Mouse (Mus musculus) lung, embryonic 15.5 days (tissue): ENCODE results near the gene Gm3435. TPM values are rescaled to one million over a fixed set of nuclear protein-coding genes. Genes with fewer than 3 reads are reported as not detected.
"Not testable (repeated sequence)": the region's sequence is repeated elsewhere in the genome, so short reads cannot be mapped to it uniquely, and the experiment has no call there.

Experiments used
- ATAC-seq: fragments of 200-750 bp; cut with Nextera tagmentation; 2 replicates; pipeline ENCODE4 v1.8.0; 2017; ENCODE audit warnings: moderate number of reproducible peaks, borderline replicate concordance; ENCODE audit not compliant: low FRiP score, low TSS enrichment; ENCODE audit errors: extremely low read depth
- H3K27ac ChIP-seq: fragments of 300-500 bp; sonication (generic); 2 replicates; pipeline ENCODE4 v1.5.1; 2015; ENCODE audit warnings: moderate library complexity, mild to moderate bottlenecking, inconsistent platforms
- H3K27me3 ChIP-seq: fragments of 300-500 bp; sonication (generic); 2 replicates; pipeline ENCODE4 v1.6.1; 2015; ENCODE audit warnings: inconsistent platforms
- H3K36me3 ChIP-seq: fragments of 300-500 bp; sonication (generic); 2 replicates; pipeline ENCODE4 v1.6.1; 2015; ENCODE audit warnings: inconsistent platforms
- H3K4me1 ChIP-seq: fragments of 300-500 bp; sonication (generic); 2 replicates; pipeline ENCODE4 v1.6.1; 2015; ENCODE audit warnings: inconsistent platforms
- H3K4me2 ChIP-seq: fragments of 300-500 bp; sonication (generic); 2 replicates; pipeline ENCODE4 v1.6.1; 2015; ENCODE audit warnings: inconsistent platforms, mild to moderate bottlenecking, moderate library complexity
- H3K4me3 ChIP-seq: fragments of 300-500 bp; sonication (generic); 2 replicates; pipeline ENCODE4 v1.5.1; 2015; ENCODE audit warnings: mild to moderate bottlenecking, inconsistent platforms
- H3K9ac ChIP-seq: fragments of 300-500 bp; sonication (generic); 2 replicates; pipeline ENCODE4 v1.6.1; 2015; ENCODE audit warnings: inconsistent platforms
- H3K9me3 ChIP-seq: fragments of 300-500 bp; sonication (generic); 2 replicates; pipeline ENCODE4 v1.6.1; 2016; ENCODE audit warnings: inconsistent platforms
- WGBS: fragments of 180-500 bp; shearing (Covaris S2); methylation state at CpG from one replicate; pipeline ENCODE4 v1.1.7; 2015; 5-methylcytosine and 5-hydroxymethylcytosine counted together
- polyA plus RNA-seq: library from polyadenylated mRNA; unstranded; fragments of >200 nt; fragmentation: Nextera tagmentation; extraction: Ambion mirVana; gene quantifications from 2 replicates; pipeline ENCODE4 v1.2.1, GENCODE M21; 2015

Gene Gm3435
- polyA plus RNA-seq, 1 experiment from 2014 or later = 8.7 TPM

DNA sequence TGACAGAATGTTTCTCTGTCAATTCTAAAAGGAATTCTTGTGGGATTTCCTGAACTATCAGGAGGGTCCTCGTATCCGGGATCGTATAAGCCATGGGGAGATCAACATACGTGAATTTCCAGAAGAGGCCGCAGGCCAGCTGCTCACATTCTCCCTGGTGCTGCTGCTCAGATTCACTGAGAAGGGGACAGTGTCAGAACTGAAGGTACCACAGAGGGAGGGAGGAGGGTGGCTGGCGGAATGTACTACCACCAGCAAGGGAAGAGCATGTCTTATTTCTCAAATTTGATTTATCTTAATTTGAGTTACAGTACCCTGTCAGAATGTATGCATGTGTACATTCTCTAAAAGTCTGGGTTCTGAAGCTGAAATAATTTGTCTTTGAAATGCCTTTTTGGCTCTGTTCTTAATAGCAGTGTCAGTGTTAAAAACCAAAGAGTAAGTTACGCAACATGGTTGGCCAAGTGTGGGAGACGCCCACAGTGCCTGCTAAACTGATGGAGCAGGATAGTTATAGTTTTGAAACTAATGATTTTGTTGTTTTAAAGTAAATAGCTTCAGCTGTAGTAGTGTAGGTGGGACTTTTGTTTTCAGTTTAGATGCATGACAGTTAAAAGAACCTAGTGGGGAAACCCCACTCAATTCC, 43.3 kb downstream of the Gm3435 start:
- H3K4me3 ChIP-seq, H3K27ac ChIP-seq, ATAC-seq, H3K27me3 ChIP-seq, H3K36me3 ChIP-seq, H3K4me1 ChIP-seq, H3K9me3 ChIP-seq, H3K9ac ChIP-seq, H3K4me2 ChIP-seq: not testable (repeated sequence)
- 95% methylated on average over 6 of the region's 8 CpGs for WGBS

GRCm38 (mm10) chr17:15053829-15054200, 43.8 kb downstream of the Gm3435 start:
- H3K4me1 ChIP-seq, H3K9ac ChIP-seq, H3K27ac ChIP-seq, H3K9me3 ChIP-seq, H3K4me2 ChIP-seq, H3K27me3 ChIP-seq, ATAC-seq, H3K36me3 ChIP-seq, H3K4me3 ChIP-seq: not testable (repeated sequence)
- WGBS = 90% methylated on average over 13 of the region's 13 CpGs

- Histone ChIP-seq H3K4me1 (0 out of 2 replicates have a peak, but pooled peaks cover 8% of the 10 kb centered on the region), H3K27me3 (no peaks in the 10 kb centered on the region), H3K4me3 (no peak overlapping the region), H3K27ac (no peak overlapping the region), H3K36me3 (0 out of 2 replicates have a peak, but pooled peaks cover 3% of the 10 kb centered on the region), H3K9me3 (no peaks in the 10 kb centered on the region), H3K4me2 (no peak overlapping the region), H3K9ac (no peak overlapping the region)
- 65% methylated on average over 4 of the region's 4 CpGs for WGBS
- no peak for ATAC-seq
These were observed 45.9 kb downstream of the Gm3435 start for GRCm38 (mm10) chr17:15055925-15056324.

DNA sequence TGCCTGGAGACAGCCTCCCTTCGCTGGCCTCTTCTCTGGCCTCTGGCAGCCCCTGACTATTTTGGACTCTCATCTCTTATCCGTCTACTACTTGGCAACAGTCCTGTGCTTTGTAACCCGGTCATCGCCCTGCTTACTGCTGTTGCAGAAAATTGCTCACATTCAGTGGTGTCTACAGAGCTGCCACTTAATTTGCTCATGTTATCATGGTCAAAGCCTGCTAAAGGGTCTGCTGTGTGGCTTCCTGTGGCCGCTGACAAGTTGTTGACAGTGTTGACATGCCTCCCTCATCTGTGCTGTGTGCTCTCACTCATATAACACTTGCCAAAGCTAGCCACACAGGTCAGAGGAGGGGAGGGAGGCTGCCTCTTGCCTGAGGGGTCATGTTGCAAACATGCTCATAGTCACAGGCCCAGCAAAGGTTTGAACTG, 48.2 kb downstream of the Gm3435 start:
- no peaks in the 10 kb centered on the region for H3K27me3 ChIP-seq
- 0 out of 2 replicates have a peak, but pooled peaks cover 8% of the 10 kb centered on the region for H3K4me1 ChIP-seq
- no peak overlapping the region for H3K4me3 ChIP-seq
- no peak overlapping the region for H3K4me2 ChIP-seq
- ATAC-seq = peak; percentile 82
- H3K27ac ChIP-seq = no peak overlapping the region
- H3K9ac ChIP-seq = no peak overlapping the region
- no peaks in the 10 kb centered on the region for H3K9me3 ChIP-seq
- H3K36me3 ChIP-seq = peaks cover 13% of the 10 kb centered on the region; the same call in 1 of the 2 replicates
- 41% methylated on average over 5 of the region's 5 CpGs for WGBS

DNA sequence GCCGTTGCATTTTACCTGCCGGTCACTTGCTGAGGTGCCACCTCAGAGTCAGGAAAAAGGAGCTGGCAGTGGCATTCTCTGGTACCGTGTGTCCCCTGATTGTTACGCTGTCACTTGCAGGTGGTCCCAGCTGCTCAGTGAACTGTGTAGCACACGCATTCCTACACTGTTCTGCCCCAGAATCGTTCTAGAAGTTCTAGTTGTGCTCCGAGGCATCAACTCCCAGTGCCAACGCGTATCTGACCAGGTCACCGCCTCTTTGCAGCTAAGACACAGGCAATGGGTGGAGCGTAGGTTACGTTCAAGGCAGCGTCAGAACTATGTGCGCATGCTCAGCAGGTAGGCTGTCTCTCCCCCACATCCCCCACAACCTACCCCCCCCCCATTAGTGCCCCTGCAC, 49.7 kb downstream of the Gm3435 start:
- peaks cover 13% of the 10 kb centered on the region; the same call in 1 of the 2 replicates for H3K36me3 ChIP-seq
- H3K9ac ChIP-seq = no peak overlapping the region
- no peak for ATAC-seq
- H3K9me3 ChIP-seq = no peaks in the 10 kb centered on the region
- no peak overlapping the region for H3K4me2 ChIP-seq
- H3K4me1 ChIP-seq = 0 out of 2 replicates have a peak, but pooled peaks cover 8% of the 10 kb centered on the region
- H3K27me3 ChIP-seq = no peaks in the 10 kb centered on the region
- H3K4me3 ChIP-seq = no peak overlapping the region
- WGBS = 93% methylated on average over 14 of the region's 14 CpGs
- H3K27ac ChIP-seq = no peak overlapping the region

DNA sequence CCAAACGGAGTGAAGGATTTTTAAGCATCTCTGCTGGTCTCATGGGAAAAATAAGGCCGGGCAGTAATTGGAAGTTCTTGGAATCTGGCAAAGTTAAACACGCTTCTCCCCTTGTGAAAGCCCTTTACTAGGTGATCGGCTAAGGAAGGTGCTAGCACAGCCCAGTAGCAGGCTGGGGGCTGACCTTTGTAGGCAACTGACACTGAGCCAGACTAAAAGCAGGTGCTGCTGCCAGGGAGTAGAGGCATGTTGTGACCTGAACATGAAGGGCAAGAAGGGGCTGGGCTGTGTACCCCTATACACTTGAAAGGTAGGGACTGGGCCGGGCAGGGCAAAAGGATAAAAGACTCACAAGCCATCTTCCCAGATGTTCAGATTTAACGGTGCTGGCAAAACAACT, 50.4 kb downstream of the Gm3435 start:
- Histone ChIP-seq H3K27me3 (no peaks in the 10 kb centered on the region), H3K27ac (no peak overlapping the region), H3K4me1 (0 out of 2 replicates have a peak, but pooled peaks cover 8% of the 10 kb centered on the region), H3K4me2 (no peak overlapping the region), H3K9ac (no peak overlapping the region), H3K36me3 (peaks cover 13% of the 10 kb centered on the region; the same call in 1 of the 2 replicates), H3K4me3 (no peak overlapping the region), H3K9me3 (no peaks in the 10 kb centered on the region)
- ATAC-seq = no peak
- WGBS = 85% methylated on average over 6 of the region's 6 CpGs

DNA sequence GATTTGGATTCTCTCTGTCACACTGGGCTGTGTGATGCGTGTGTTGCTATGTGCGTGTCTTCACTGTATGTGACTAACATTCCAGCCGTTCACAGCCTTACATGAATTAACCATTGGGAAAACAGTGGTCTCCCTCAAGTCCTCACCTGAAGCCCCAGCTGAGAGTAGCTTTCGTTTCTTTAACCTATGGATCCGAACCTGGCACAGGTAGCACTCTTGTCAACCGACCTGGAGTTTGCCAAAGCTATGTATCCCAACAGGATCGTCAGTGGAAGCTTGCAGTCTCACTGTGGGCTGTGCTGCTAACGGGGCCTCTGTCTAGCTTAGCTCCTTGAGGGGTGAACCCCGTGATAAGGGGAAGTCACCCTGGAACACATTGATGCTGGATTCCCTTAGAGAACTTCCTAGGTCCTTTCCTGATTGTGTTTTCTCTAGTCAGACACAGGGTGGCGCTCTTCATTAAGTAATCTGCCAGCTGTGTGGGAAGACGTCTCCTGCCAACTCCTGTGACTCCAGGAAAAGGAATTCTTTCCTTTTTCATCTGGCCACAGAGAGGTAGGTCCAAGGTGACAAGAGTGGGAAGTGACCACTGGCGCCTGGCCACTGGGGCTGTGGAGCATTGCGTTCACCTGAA, 55.5 kb downstream of the Gm3435 start:
- no peak overlapping the region for H3K4me3 ChIP-seq
- H3K4me2 ChIP-seq = peak overlapping the region; percentile 25; the same call in 1 of the 2 replicates
- peak; percentile 39; the same call in 1 of the 2 replicates for ATAC-seq

DNA sequence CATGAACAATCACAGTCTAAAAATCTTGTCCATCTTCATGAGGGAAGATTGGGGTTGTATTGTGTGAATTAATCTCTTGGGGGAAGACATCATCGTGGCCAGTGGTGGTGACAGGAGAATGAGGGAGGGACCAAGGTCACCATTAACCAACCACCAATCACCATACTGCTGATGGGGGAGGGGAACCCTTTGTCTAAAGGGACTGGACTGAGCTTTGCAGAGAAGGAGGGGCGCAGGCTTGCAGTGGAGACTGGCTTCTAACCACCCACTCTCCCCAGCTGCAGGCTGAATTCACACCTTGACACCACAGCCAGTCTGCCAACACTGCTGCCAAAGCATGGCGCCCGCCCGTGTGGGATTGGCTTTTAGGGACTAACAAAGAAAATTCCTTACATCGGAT, 56.1 kb downstream of the Gm3435 start:
- peaks cover 10% of the 10 kb centered on the region; the same call in 1 of the 2 replicates for H3K36me3 ChIP-seq
- peak overlapping the region; percentile 25; the same call in 1 of the 2 replicates for H3K4me2 ChIP-seq
- no peaks in the 10 kb centered on the region for H3K9me3 ChIP-seq
- no peak overlapping the region for H3K4me3 ChIP-seq
- H3K27ac ChIP-seq = no peak overlapping the region
- no peak overlapping the region for H3K9ac ChIP-seq
- H3K27me3 ChIP-seq = no peaks in the 10 kb centered on the region
- 0 out of 2 replicates have a peak, but pooled peaks have one; percentile 52 for ATAC-seq
- WGBS = 55% methylated on average over 6 of the region's 6 CpGs
- peaks cover 18% of the 10 kb centered on the region for H3K4me1 ChIP-seq

More for the DNA sequence above, 55.5 kb downstream of the Gm3435 start:
- H3K9me3 ChIP-seq = no peaks in the 10 kb centered on the region
- no peaks in the 10 kb centered on the region for H3K27me3 ChIP-seq
- WGBS = 40% methylated on average over 13 of the region's 13 CpGs
- peaks cover 18% of the 10 kb centered on the region for H3K4me1 ChIP-seq
- H3K36me3 ChIP-seq = peaks cover 10% of the 10 kb centered on the region; the same call in 1 of the 2 replicates
- H3K9ac ChIP-seq = no peak overlapping the region
- H3K27ac ChIP-seq = no peak overlapping the region

DNA sequence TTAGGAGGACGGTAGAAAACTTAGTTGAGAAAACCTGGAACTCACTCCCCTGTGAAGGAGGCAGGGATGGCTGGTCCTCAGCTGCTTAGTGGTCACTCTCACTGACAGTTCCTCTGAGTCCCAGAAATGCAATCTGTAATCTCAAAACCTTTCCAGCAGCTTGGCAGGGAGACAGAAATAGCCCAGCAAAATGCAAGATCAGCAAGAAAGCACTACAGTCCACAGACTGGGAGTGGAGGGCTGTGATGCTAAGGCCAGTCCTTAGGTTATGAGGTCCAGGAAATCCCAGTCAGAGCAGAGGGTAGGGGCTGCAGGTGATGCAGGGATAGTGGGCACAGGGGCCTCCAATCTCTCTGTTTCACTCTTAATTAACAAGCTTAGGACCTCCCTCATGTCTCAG, 56.9 kb downstream of the Gm3435 start:
- 51% methylated on average over 1 of the region's 1 CpGs for WGBS

DNA sequence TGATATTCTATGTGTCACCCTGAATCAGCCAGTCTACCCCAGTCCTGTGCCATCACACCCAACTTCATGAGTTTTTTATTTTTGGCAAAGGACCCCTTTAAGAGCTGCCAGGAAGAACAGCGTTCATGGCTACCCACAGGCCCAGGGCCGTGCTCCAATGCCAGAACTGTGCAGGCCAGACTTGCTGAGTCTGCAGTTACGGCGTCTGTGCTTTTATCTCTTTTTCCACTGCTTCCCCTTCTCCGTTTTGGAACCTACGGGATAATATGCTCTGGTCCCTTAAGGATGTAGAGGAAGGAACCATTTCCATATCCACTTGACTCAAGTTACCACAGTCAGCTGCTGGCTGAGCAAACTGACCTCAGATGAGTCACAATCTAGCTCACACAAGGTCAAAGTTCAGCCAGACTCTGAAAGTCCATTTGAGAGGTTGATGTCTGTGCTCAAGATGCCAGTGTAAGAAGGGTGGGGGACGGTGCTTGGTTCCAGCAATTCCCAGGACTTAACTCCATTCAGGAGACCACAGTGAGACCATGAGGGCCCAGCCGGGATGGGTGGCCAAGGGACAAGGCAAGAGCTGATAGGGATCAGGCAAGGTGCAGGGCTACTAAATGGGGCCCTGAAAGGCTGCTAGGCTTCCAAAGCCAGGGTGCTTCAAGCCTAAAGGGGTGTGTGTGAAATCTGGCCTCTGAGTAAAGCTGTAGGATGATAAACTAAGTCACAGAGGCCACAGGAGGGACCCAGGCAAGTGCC, 58.2 kb downstream of the Gm3435 start:
- Histone ChIP-seq H3K4me1 (peaks cover 18% of the 10 kb centered on the region), H3K36me3 (no peaks in the 10 kb centered on the region), H3K4me3 (no peak overlapping the region), H3K27ac (no peak overlapping the region), H3K4me2 (no peak overlapping the region), H3K27me3 (no peaks in the 10 kb centered on the region), H3K9ac (no peak overlapping the region), H3K9me3 (no peaks in the 10 kb centered on the region)
- ATAC-seq = no peak
- WGBS = 49% methylated on average over 8 of the region's 8 CpGs

More for the DNA sequence above, 56.9 kb downstream of the Gm3435 start:
- H3K4me1 ChIP-seq = peaks cover 18% of the 10 kb centered on the region
- peaks cover 6% of the 10 kb centered on the region; the same call in 1 of the 2 replicates for H3K36me3 ChIP-seq
- H3K9me3 ChIP-seq = no peaks in the 10 kb centered on the region
- H3K4me2 ChIP-seq = no peak overlapping the region
- ATAC-seq = no peak
- H3K27me3 ChIP-seq = no peaks in the 10 kb centered on the region
- no peak overlapping the region for H3K9ac ChIP-seq
- no peak overlapping the region for H3K27ac ChIP-seq
- no peak overlapping the region for H3K4me3 ChIP-seq

- Histone ChIP-seq H3K27ac (no peak overlapping the region), H3K9ac (no peak overlapping the region), H3K9me3 (no peaks in the 10 kb centered on the region), H3K4me2 (no peak overlapping the region), H3K36me3 (no peaks in the 10 kb centered on the region), H3K27me3 (no peaks in the 10 kb centered on the region), H3K4me1 (peaks cover 18% of the 10 kb centered on the region), H3K4me3 (no peak overlapping the region)
- WGBS = 42% methylated on average over 2 of the region's 2 CpGs
- ATAC-seq = no peak
These were observed 59.1 kb downstream of the Gm3435 start for GRCm38 (mm10) chr17:15069124-15069523.
